8 mouse cellular contexts compared by ENCODE assay signal in the genomic region with DNA sequence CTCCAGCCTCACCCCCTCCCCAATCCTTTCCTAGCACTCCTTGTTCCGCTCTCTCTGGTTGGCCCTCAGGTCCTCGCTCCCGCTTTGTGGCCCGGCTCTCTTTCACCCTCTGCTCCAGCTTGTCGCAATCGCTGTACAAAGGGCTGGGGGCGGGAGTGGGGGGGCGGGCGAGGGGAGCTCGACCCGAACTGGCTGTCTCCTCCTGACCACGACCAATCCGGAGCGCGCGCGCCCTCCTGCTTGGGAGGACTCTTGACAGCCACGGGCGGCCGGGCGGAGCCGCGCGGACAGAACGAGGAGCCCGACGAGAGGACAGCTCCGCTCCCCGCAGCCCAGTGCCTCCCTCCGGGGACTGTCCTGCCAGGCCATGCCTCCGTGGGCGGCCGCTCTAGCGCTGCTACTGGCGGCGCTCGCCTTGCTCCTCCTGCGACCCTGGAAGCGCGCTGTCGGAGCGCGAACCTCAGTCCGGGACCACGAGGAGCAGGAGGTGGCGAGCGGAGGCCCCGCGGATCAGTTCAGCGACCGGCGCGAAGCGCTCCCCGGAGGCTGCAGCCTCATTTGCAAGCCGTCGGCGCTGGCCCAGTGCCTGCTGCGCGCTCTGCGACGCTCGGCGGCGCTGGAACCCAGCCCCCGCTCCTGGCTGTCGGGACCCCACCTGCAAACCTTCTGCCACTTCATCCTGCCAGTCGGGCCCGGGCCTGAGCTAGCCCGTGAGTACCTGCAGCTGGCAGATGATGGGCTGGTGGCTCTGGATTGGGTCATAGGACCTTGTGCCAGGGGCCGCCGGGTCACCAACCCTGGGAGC. TPM values are rescaled to one million over a fixed set of nuclear protein-coding genes. Genes with fewer than 3 reads are reported as not detected.
A peak's percentile ranks its signal among the peaks of the same experiment; 100 is the strongest.
DNase-seq lines count a peak whose midpoint lies in the region; ATAC-seq and TF ChIP-seq lines count a peak whose summit lies in the region.

A gene (plus strand): TSS at position 290 of the 805 bp plus-strand sequence.

- H3K4me3 ChIP-seq in intestine, postnatal 0 days (ENCODE audit: low read depth, low read length): peak within 1 kb of the TSS; percentile 69
- H3K4me3 ChIP-seq in liver, embryonic 15.5 days (replicated peaks): peak within 1 kb of the TSS; percentile 75

- DNase-seq in 3134 (ENCODE audit: extremely low read depth, insufficient read length, low spot score): peak; percentile 79
- peak; percentile 48 for DNase-seq in T-cell, adult 2 months (ENCODE audit: low spot score)
- DNase-seq in embryo, embryonic 10 days (ENCODE audit: low spot score): peak; percentile 87
- peak; percentile 99 for DNase-seq in heart, adult 11 months
- peak; percentile 88 for DNase-seq in neural tube, embryonic 10.5 days (ENCODE audit: extremely low spot score, low spot score)
- peak; percentile 73 for DNase-seq in testis, postnatal 14 days (ENCODE audit: low spot score)

- H3K9me3 ChIP-seq in intestine, postnatal 0 days (ENCODE audit: control insufficient read depth): no peaks in the 10 kb centered on the region
- no peaks in the 10 kb centered on the region for H3K9me3 ChIP-seq in liver, embryonic 15.5 days (replicated peaks)

- H3K27me3 ChIP-seq in intestine, postnatal 0 days (replicated peaks; ENCODE audit: control insufficient read depth, insufficient read depth, low read length): 0 out of 2 replicates have a peak, but pooled peaks cover 4% of the 10 kb centered on the region
- peaks cover 60% of the 10 kb centered on the region for H3K27me3 ChIP-seq in liver, embryonic 15.5 days

- H3K4me2 ChIP-seq in intestine, postnatal 0 days (replicated peaks; ENCODE audit: low read depth): peak within 1 kb of the TSS; percentile 95
- H3K4me2 ChIP-seq in liver, embryonic 15.5 days: peak within 1 kb of the TSS; percentile 98

- H3K9ac ChIP-seq in intestine, postnatal 0 days (ENCODE audit: low read depth, low read length): peak within 1 kb of the TSS; percentile 42; the same call in 1 of the 2 replicates
- peak within 1 kb of the TSS; percentile 51 for H3K9ac ChIP-seq in liver, embryonic 15.5 days

- H3K4me1 ChIP-seq in intestine, postnatal 0 days (replicated peaks; ENCODE audit: control insufficient read depth, insufficient read depth, low read length): peaks cover 8% of the 10 kb centered on the region; the same call in 1 of the 2 replicates
- H3K4me1 ChIP-seq in liver, embryonic 15.5 days (replicated peaks): peaks cover 67% of the 10 kb centered on the region

- H3K36me3 ChIP-seq in intestine, postnatal 0 days (ENCODE audit: control insufficient read depth, insufficient read depth): no peaks in the 10 kb centered on the region
- no peaks in the 10 kb centered on the region for H3K36me3 ChIP-seq in liver, embryonic 15.5 days (replicated peaks)

- no peak for TF ChIP-seq CTCF in intestine, postnatal 0 days (IDR thresholded peaks at IDR 0.05; ENCODE audit: low read depth)

- peak within 1 kb of the TSS; percentile 60; the same call in 1 of the 2 replicates for H3K27ac ChIP-seq in intestine, postnatal 0 days (ENCODE audit: low read depth, low read length)
- peak within 1 kb of the TSS; percentile 55 for H3K27ac ChIP-seq in liver, embryonic 15.5 days (replicated peaks)

- WGBS in intestine, postnatal 0 days: under 1% methylated on average over 67 of the region's 72 CpGs
- under 1% methylated on average over 72 of the region's 72 CpGs for WGBS in liver, embryonic 15.5 days (ENCODE audit: insufficient replicate concordance)

- peak; percentile 16 for ATAC-seq in intestine, postnatal 0 days
- ATAC-seq in liver, embryonic 15.5 days (ENCODE audit: insufficient read depth): peak; percentile 64

RNA-seq across cellular contexts. Expression of the gene that starts here (rescaled TPM):
- 2.2 and 3.3 TPM in 2 replicates for polyA plus RNA-seq in intestine, postnatal 0 days (2015; fragmentation: Nextera tagmentation; extraction: Ambion mirVana)
- 3.9 and 4.9 TPM in 2 replicates for polyA plus RNA-seq in liver, embryonic 15.5 days (2015; fragmentation: Nextera tagmentation; extraction: Ambion mirVana)

Comparison
In these comparisons a context has a peak if more than half of its experiments do, and no peak if none do; other contexts are left out.
1. Peak in every context shown above with its lines: DNase-seq, ATAC-seq, H3K4me3 ChIP-seq and H3K27ac ChIP-seq.
2. DNase-seq: peak in every context shown above with its lines; median percentile 99 in heart, adult 11 months; 88 in neural tube, embryonic 10.5 days; 87 in embryo, embryonic 10 days; 79 in 3134; 73 in testis, postnatal 14 days; 48 in T-cell, adult 2 months.